Mouse (Mus musculus): ENCODE data around the gene Syne4.

The Syne4 gene

DNA sequence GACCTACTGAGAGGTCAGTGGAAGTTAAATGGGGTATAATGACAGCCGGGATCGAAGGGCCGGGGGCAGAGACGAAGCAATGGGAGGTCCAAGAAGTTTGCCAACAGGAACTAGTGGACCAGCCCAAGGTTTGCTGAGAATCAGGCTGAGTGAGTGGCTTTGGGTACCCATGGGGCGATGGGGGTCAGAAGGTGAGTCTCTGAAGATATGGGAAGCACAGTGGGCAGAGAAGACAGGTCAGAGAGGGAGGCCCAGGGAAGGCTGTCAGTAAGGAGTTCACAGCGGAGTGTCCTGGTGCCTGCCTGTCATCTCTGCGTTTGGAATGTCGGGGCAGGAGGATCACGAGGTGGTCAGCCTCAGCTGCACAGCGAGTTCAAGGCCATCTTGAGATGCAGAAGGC, 13.8 kb downstream of the Syne4 start:
- DNase-seq (ENCODE audit: low spot score) = no peak

DNA sequence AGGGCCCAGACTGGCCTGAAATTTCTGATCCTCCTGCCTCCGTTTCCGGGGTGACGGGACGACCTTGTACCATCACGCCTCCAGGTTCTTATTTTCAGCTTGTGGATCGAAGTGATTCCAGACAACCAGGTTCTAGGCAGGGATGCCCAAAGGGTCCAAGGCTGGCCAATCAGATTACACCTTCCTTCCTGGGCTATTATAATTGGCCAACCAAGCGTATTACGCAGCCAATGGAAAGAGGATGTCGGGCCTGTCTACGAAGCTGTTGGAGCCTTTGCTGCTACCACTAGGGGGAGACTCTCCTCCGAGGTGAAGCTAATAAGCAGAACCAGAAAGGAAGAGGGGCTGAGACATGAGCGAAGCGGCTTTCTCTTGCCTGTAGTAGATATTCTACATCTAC, 17.3 kb downstream of the Syne4 start:
- DNase-seq (ENCODE audit: low spot score) = peak; percentile 77

DNA sequence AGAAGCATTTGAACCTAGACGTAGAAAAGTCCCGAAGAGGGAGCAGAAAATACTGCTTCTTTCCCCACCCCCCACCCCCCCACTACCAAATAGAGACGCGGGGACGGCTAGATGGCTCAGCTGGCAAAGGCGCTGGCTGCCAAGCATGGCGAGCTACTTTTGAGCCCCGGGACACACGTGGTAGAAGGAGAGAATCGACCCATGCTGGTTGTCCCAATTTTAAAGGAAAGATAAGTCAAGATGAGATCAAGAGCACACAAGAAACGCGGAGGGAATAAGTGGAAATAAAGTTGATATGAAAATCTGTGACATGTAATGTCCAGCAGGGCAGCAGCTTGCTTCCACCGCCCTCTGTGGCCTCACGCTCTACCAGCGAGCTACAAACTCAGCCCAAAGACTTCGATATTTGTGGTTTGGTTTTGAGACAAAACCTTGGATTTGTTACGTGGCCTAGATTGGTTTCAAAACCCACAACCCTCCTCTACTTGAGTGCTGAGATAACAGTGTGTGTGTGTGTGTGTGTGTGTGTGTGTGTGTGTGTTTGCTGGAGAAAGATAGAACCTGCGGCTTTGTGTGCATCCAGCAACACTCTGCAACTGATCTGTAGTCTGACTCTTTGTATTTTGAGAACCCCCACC, 18.1 kb downstream of the Syne4 start:
- no peak for DNase-seq (ENCODE audit: low spot score)

DNA sequence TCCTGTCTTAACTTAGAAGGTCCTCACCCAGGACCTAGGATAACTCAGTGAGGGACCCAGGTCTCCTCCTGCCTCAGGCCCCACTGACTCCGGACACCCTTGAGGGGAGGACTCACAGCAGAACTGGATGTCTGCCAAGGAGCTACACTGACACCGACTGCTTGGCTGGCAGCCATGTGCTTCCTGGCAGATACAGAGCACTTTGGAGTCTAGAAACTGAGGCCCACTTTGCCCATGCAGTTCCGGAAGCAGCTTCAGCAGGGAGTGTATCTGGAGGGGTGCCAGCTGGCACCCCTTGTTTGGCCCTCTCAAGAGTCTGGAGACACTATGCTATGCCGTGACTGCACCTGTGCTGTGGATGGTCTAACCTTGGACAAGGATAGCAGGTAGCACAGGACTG, 18.8 kb downstream of the Syne4 start:
- peak; percentile 75 for DNase-seq (ENCODE audit: low spot score)

DNA sequence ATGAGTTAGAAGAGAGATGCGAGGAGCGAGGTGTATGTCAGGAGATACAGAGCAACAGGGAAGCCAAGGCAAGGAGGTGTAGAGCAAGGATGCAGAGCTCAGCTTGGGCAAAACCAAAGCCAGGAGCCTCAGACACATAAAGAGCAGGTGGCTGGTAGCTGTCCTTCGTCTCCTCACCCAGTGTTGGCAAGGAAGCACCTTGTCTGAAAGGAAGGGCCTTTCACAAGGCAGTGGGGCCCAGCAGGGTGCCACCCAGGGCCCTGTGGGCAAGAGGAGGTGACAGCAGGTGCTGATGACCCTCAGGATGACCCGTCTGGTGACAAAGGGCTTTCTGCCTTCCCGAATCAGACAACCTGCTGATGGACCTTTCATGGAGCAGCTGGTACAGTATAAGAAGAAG, 20.0 kb downstream of the Syne4 start:
- DNase-seq (ENCODE audit: low spot score) = no peak

DNA sequence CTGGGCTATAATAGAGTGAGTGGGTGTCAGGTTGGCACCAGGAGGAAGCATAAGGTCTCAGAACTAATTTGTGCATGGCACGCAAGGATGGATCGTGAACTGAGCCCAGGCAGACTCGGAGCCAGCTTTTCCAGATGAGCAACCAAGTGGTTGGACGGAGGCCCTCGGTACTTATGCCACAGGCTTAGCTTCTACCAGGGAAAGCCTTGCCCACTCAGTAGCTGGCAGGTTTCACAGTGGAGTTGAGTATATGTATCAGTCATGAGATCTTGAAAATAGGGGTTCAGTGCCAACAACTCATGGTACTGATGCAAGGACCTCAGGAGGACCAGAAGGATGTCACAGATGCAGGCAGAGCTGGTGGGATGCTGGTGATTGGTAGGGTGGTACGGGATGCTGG, 21.1 kb downstream of the Syne4 start:
- DNase-seq (ENCODE audit: low spot score) = no peak

DNA sequence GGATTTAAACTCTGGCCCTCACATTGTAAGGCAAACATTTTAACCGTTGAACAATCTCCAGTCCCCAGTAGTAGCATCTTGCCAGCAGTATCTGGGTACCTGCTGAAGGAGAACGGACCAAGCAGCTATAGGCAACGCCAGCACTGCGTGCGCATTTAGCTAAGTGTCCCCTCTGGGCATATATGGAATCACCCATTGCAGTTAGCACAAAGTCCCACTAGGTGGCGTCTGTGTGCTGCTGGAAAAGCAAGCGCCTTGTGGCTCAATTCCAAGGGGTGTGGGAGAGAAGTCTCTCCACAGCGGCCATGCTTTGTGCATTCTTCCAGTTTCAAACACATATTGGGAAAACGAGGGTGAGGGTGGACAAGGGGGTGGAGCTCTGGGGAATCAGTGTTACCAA, 21.8 kb downstream of the Syne4 start:
- DNase-seq (ENCODE audit: low spot score) = peak; percentile 93

DNA sequence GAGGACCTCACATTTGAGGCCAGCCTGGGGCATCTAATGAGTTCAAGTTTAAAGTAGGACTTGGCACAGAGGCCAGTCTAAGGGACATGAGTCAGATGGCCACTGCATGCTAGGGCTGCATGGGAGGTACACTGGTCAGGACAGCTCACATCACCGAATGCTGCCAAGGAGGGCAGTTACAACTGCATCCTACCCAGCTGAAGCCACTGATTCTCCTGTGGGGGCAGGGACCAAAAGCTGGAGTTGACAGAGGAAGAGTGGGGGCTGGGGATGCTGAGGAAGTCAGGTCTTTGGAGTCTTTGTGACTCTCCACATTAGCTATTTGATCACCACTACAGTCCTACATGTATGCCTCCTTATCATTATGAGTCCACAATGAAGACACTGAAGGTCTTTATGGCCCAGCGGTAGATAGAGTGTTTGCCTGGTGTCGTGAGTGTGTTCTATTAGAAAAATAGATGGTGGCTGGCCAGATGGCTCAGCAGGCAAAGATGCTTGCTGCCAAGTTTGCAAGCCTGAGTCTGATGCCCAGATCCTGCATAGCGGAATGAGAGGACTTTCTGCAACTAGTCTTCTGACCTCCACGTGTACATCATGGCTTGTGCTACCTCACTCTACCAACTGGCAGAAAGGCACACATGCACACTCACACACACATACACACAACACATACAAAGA, 25.0 kb downstream of the Syne4 start:
- DNase-seq (ENCODE audit: low spot score) = no peak

DNA sequence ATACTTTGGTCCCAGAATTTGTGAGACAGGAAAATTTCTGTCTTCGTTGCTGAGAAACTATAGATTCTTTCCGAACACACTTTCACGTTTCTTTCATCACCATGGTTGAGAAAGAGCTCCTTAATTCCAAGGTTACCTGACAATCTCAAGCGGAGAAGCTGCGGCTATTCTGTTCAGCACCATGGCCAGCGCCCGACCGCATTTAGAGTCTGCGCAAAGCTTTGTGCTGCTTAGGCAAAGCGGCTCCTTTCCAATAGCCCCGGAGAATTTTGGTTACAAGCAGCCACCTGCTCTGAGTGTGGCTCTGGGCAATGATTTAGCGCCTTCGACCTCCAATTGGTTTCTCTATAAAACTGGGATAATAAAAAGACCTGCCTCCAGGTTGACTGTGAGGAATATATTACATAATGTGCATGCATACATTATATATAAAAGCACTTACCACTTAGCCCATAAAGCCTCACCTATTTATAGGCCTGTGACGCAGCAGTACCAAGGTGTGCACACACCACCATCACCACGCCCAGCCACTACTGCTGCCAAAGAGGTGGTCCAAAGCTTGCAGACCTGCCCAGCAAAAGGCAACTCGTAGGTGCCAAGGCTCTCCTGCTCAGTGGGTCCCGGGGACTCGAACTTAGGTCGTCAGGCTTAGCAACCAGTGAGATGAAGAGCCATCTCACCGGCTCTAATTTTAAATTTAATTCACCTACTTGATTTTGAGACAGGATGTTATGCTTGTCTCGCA, 32.2 kb downstream of the Syne4 start:
- peak; percentile 88 for DNase-seq (ENCODE audit: low spot score)

DNA sequence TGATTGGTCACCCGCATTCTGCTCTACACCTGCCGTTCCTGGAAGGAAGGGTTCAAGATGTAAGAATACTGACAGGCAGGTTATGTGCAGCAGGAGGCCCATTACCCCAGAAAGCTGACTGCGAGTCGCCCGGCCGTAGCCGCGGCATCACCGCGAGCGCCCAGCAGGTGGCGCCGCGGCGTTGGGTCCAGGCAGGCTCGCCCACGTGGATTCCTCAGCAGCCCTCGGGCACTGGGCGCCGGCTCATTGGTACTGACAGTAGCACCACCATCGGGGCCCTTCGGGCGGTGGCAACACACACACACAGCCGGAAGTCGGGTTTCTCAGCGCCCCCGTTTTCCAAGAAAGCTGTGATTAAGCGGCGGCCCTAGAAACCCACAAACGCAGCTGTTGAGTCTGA, 33.2 kb downstream of the Syne4 start:
- DNase-seq (ENCODE audit: low spot score) = peak; percentile 76

DNA sequence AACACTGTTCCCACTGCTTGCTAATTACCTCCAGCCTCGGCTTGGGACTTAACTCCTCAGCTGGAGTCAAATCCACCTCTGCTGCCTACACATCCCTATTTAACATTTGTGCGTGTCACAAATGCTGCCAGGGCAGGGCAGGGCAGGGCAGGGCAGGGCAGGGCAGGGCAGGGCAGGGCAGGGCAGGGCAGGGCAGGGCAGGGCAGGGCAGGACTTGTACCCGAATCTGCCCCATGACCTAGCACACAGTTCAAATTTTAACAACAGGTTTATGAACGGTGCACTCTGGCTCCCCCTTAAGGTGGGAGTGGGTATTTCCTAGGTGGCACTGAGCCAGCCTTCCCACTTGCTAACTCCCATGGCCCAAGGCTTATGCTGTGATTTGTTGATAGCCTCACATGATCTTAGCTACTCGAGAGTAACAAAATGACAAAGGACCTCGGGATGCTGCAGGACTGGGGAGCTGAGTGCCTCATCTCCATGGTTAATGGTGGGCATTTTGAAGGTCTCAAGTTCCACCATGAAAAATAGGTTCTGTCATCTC, 38.7 kb downstream of the Syne4 start:
- DNase-seq (ENCODE audit: low spot score) = peak; percentile 82

DNA sequence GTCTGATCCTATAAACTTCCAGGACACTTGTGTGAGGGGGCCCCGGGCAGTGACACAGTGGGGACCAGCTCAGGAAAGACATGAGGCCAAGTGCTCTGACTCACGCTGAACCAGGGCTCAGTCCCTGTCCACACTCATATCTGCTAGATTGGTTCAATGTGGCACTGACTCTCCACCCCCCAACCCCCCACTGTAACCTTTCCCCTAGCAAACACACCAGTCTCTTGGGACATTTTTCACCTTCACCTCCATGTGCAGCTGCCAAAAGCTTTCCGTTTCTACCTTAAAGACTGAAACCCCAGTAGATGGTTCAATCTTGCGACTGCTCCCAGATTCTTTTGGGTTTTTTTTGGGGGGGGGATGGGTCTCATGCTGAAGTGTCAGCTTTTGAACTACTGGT, 39.5 kb downstream of the Syne4 start:
- no peak for DNase-seq (ENCODE audit: low spot score)

DNA sequence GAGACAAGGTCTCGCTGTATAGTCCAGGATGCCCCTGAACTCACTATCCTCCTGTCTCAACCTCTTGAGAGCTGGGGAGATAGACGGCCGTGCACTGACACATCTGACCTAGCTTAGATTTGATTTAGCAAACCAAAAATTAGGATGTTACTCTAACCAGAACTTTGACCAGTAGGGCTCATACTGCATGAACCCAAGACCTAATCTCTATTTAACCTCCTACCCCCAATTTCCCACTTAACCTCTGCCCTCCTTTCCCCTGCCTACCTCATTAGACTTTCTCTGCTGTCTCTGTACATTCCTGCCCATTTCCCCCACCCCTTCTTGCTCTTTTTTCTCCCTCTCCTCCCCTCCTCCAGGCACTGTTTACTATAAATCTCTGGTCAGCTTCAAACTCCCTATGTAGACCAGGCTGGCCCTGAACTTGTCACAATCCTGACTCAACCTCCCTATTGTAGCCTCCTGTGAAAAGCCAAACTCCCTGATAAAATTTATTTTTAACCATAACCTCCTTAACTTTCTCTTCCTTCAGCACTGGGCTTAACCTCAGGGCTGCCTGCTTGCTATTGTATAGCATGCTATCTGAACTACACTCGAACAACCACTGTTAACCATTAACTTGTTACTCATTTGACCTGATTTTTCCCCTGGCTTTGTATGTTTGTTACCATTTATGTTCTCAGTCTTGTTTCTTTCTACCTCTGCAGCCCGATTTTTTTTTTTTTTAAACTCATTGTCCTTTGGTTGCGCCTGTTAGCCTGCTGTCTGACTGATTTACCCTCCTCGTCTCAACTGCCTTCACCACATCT, 44.0 kb downstream of the Syne4 start:
- no peak for DNase-seq (ENCODE audit: low spot score)

DNA sequence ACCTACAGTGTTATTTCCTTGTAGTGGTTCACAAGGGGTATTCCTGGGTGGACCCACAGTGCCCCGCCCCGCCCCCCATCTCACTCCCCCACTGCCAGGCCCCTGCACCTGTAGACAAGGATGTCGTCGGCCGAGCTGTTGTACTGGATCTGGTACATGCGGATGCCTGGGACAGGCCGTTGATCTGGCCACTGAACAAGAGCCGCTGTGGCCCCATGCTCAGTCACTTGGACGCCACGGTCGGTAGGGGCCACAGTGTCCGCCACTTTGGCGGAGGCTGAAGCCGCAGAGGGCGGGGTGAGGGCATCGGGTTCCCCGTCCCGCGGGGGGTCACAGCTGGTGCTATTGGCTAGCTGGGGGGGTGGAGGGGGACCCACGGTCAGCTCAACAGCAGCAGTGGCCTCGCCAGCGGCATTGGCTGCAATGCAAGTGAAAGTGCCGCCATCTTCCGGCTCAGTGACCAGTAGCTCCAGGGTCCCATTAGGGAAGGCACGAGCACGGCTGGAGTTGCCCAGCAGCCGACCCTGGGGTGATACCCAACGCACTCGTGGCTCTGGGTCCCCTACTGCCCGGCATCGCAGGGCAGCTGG, 44.8 kb downstream of the Syne4 start:
- no peak for DNase-seq (ENCODE audit: low spot score)

DNA sequence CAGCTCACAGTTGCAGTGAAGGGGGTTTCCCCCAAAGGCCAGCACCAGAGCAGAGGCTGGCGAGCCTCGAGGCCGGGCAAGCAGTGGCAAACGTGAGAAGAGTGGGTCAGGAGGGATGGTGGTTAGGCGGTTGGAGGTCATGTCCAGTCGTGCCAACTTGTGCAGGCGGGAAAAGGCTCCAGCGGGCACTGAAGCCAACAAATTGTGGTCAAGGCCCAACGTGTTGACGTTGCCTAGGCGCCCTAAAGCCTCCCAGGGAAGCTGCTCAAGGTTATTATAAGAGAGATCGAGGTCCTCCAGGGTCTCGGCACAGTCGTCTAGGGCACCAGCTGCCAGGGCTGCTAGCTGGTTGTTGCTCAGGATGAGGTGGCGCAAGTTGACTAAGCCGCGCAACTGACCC, 45.4 kb downstream of the Syne4 start:
- no peak for DNase-seq (ENCODE audit: low spot score)

DNA sequence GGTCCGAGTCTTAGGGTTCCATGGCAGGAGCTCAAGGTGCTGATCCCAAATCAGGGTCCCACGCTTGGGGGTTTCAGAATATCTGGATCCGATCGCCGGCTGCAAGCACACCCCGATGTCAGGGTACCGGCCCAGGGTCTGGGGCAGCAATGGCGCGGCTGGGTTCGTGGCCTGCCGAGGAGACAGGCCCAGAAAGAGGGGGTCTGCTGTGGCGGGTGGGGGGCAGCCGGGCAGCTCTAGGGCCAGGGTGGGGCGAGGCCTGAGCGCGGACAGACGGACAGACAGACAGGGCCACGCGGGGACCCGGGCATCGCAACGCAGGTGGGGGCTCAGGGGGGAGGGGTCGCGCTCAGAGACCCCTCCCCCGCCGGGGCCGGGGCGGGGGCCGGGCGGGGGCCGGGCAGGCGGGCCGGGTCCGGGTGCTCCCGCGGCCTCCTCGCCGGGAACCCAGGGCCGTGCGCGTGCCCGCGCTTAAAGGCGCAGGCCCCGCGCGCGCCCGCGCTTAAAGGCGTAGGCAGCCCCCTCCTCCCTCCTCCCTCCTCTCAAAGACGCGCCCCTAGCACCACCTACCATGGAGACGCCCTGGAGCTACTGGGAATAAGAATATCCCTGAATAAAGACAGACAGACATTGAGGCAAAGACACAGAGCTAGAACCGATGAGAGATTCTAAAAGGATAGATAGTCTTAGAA, 48.2 kb downstream of the Syne4 start, which contains the start of gene Lrfn3:
Gene Lrfn3 (minus strand): TSS at position 121 of the 692 bp plus-strand sequence.
- peak; percentile 74 for DNase-seq (ENCODE audit: low spot score)

DNA sequence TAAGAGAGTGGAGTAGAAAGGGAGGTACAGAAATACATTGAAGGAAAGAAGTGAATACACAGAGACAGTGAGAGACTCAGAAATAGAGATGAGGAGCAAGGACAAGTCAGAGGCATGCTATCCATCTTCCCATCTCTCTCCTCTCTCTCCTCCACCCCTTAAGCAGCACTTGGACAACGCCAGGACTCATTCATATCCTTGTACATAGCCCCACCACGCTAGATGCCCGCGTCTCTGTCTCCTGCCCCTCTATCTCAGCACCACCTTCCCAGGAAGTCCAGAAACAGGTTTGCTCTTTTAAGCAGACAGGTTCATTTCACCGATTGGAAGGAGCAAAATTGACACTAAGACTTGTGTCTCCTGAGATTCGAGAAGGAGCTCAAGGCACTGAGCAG, 48.7 kb downstream of the Syne4 start:
- DNase-seq (ENCODE audit: low spot score) = no peak

DNA sequence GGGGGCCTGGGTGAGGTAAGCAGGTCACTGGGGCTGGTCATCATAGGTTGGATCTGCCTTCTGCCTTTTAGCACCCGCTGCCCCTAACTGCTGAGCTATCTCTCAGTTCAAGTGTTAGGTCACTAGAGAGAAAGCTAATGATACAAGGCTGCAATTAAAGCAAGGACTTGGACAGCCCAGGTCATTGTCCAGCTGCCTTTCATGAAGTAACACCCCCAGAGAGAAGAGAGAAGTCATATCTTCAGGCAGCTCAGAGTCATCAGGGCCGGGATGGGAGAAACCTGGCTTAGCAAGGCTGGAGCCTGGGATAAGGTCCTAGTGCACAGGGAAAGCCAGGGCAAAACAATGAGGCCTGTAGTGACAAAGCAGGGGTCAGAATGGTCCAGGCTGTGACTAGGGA, 52.9 kb downstream of the Syne4 start:
- no peak for DNase-seq (ENCODE audit: low spot score)

Data from testis, postnatal 10 days (tissue).